Mouse (Mus musculus) heart, adult 18-20 months (tissue): Measurements from ENCODE around the gene Pole4. TPM values are rescaled to one million over a fixed set of nuclear protein-coding genes. Genes with fewer than 3 reads are reported as not detected.
"Not testable (repeated sequence)": the region's sequence is repeated elsewhere in the genome, so short reads cannot be mapped to it uniquely, and the experiment has no call there.

Experiments used
- DNase-seq, 2 experiments: peaks; one replicate each; pipeline ENCODE4 v3.0.0; 2021 to 2022; ENCODE audit warnings: mixed read lengths in 1 of 2
- total RNA-seq, 2 experiments: library from RNA; stranded (reverse); gene quantifications; 2 replicates each; pipeline ENCODE4 v1.2.3; 2021

The Pole4 gene
- total RNA-seq, 2 experiments from 2014 or later = 20.2 to 20.3 TPM

DNA sequence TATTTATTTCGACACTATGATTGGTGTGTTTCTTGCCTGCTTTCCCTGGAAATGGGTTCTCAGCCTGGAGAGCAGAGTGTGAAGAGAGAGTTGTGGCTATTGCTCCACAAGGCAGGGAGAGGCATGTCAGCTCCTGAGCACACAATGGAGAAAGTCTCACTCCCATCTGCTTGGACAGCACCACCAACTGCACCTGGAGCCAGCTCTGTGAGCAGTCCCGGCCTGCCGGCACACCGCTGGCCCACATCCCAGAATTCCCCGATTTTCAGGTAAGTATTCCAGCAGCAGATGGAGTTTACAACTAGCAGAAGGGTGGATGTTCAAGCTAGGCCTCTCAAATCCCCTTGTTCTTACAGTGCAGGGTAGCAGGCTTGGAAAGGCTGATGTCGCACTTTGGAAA lies 10.1 kb upstream of the Pole4 start:
- no peak for DNase-seq

DNA sequence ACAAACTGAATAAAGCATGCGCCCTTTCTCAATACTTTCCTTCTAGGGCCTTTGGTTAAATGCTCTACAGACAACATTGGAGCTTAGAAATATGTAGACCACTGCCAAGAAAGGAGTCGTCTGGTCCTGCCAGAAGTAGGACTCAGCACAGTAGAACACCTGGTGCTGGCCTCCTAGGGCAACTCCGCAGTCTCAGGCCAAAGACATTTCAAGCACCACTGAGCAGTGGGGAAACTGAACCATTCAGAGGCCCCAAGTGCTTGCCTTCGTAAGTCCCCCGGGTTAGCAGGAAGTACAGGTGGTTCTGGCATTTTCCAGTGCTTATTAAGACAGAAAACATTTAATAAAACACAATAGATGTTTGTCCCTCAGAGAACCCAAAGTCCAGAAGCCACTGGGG lies 9.7 kb upstream of the Pole4 start:
- DNase-seq = no peak

DNA sequence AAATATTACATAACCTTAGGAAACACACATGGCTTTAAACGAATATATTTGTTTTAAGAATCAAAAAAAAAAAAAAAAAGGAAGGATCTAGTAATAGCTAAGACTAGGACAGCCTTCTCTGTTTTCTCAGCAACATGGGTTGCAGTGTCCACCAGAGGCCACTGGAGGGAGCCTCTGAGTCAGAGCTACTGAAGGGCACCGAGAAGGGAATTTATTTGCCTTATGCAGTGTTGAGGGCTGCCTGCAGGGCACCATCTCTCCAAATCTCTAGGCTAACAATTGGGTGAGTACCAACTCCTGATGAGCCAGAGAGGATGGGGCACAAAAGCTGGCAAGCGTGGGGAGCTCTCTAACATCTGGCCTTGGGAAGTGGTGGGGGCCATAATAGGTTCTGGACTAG lies 9.1 kb upstream of the Pole4 start:
- peak; percentile 57 to 84 for DNase-seq

DNA sequence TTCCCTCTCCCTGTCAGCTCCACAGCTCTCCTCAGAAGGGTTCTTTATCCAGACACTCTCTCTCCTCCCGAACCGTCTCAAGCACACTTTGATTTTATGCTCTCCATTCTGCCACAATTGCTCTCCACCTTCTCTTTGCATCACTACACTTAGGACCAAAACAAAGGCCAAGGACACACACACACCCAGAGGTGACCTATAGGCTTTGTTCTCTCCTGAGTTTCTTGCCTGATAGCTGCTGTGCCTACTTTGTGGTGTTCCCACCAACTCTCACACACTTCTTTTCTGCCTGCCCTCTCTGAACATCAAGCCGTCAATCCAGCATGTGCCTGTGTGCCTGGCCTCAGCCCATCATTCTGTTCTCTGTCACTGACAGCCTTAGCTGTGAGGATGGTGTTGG lies 2.6 kb upstream of the Pole4 start:
- no peak for DNase-seq

DNA sequence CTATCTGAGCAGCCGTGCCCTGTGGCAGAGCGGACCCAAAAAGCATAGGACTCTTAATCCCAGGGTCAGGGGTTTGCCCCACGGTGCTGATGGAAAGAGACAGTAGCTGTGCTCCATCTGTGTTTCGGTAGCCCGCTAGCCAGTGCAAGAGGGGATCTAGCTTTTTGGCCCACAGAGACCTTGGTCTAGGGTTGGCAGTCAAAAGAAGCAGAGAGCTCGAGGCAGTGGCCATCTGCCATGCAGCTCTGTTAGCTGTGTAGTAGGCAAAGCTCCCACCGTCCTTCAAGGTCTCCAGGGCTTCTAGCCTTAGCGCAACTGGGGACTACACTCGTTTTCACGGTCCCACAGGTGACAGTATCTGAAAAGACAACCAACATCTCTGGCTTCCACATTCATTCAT lies 2.1 kb upstream of the Pole4 start:
- no peak for DNase-seq

DNA sequence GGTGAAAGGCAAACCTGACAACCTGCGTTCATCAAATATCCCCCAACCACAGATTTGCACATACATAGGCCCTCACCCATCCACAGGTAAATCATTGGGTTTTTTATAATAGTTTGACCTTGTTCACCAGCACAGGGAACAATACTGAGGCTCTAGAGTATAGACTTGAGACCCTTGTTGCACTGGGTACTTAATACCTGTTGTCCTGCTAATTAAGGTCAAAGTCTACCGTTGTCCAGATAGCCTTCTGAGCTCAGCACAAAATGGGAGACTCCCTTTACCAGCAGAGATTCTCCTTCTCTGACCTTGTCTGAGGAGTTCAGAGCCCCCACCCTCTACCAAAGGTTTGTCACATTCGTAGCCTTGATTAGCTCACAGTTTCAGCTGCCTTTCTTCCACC lies 1.5 kb downstream of the Pole4 start:
- DNase-seq = no peak

DNA sequence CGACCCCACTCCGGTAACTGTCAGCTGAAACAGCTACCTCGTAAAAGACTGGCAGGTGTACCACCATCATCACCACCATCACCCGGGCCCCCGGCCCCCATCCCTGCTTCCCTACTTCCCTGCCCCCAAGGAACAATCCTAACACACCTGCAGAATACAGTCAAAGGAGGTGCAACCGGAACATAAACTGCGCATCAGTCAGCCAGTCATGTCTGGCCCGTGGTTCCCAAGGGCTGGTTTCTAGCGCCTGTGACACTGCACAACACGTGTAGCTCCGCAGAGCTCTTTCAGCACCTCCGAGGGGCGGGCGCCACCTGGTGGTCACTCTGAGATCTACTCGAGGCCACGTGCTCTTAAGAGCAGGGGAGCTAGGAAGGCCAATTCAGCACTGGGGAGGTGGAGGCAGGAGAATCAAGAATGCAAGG lies 2.6 kb downstream of the Pole4 start:
- peak; percentile 77 to 90 for DNase-seq

DNA sequence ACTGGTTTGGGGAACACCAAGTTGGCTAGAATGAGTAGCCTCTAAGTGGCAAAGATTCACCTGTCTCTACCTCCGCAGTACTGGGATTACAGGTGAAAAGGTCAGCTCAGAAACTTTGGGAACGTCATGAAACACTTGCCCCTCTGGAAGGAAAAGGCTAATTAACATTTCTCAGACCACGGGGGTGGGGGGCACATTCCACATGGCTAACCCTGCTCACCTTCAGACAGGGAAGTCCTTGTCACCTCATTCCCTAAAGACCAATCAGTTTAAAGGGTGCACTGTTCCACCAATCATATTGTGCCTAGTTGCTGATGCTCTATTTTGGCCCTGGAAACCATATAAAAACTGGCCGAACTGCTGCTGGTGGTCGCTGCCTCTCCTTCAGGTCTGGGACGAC lies 3.9 kb downstream of the Pole4 start:
- DNase-seq = no peak

DNA sequence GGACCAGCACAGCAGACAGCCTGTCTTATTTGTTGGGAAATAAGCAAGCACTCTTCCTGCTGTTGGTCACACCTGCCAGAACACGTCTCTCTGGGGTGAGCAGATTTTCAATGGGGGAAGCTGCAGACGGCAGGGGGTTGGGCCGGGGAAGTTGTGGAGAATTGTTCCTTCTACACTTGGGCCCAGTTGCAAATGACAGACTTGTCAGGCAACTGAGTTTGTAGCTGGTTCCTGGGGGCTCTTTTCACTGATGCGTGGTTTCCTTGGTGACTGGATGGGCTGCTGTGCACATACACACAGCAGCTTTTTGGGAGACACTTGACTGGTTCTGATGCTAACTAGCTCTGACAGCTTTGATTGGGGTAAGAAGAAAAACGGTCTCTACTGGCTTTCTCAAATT lies 5.3 kb downstream of the Pole4 start:
- no peak for DNase-seq

DNA sequence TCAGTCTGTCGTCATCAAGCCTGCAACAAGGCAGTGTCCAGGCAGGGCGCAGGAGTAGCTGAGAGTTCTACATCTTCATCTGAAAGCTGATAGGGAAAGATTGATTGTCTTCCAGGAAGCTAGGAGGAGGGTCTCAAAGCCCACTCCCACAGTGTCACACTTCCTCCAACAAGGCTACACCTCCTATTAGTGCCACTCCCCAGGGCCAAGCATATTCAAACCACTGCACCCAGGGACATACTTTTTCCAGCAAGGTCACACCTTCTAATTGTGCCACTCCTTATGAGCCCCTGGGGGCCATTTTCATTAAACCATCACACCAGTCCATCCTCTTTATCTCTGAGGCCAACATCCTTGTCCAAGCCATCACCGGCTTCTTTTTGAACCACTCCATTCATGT lies 8.4 kb downstream of the Pole4 start:
- DNase-seq = no peak

DNA sequence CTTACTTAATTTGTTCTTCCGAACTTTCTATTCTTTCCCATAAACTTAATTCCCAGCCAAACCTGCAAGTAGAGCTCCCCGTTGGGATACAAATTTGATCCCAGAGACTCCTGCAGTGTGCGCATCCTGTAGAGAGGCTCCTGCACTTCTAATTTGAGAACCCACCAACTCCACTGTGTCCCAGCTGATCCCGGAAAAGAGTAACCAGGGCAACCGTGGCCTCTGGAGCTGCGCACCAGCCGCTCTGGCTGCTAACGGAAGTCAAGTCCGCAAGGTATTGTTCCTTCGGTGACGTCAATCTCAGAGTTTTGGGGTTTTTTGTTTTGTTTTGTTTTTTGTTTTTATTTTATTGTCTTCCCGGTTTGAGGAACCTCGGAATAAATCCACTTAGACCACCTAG lies 10.5 kb downstream of the Pole4 start:
- DNase-seq = no peak

DNA sequence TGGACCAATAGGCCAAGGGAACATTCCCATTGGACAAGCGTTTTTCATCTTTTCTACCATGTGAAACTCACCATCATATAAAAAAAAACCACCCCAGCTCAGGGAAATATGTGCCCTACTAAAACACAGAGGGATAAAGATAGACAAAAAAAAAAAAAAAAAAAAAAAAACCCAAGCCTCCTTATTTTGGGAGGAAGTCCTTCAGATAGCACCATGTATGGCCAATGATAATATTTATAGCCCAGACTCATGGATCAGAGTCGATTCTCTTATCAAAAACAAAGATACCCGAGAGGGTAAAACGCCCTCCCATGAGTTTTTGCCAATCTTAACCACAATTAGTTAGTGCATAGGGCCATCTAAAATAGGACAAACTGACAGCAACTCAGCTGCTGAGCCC lies 15.7 kb downstream of the Pole4 start:
- no peak for DNase-seq

DNA sequence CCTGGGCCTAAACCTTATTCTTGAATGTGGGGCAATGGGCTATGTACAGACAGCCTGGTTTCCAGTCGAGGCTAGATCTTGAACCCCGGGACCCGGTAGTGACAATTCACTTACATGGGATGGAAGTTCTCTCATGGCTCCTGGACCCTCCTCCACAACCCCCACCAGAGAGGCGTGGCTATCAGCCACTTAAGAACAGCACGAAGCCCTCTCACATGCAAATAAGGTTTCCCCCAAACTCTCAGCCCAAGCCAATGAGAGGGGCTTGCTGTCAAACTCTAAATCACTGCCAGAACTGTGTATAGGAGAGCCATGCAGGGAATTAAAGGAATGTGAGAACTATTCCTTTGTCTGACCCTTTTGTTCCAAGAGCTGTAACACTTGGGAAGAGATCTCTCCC lies 16.6 kb downstream of the Pole4 start:
- not testable (repeated sequence) for DNase-seq

DNA sequence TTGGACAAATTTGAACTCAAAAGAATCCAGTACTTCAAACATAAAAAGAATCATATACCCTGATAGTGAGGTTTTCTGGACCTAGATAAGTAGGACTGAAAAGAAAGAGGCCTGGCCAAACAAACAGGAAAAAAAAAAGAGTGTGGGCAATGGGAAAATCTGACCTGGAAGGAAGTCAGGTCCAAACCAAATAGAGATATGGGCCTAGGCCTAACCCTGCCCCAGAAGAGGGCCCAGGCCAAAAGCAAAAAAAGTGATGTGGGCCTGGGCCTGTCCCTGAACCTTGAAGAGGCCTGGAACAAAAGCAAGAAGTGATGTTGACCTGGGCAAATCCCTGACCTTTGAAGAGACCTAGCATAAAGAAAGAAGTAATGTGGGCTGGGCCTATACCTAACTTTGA lies 21.0 kb downstream of the Pole4 start:
- DNase-seq = no peak

DNA sequence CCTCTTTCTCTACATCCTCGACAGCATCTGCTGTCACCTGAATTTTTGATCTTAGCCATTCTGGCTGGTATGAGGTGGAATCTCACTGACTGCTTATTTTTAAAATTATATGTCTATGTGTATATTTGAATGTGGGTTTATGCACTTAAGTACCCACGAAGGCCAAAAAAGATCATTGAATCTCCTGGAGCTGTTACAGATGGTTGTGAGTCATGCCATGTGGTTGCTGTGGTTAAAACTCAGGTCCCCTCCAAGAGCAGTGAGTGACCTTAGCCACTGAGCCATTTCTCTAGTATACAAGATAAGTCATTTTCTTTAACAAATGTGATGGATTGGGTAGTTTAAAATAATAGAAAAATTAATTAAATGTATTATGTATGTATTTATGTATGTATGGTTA lies 25.9 kb downstream of the Pole4 start:
- not testable (repeated sequence) for DNase-seq

DNA sequence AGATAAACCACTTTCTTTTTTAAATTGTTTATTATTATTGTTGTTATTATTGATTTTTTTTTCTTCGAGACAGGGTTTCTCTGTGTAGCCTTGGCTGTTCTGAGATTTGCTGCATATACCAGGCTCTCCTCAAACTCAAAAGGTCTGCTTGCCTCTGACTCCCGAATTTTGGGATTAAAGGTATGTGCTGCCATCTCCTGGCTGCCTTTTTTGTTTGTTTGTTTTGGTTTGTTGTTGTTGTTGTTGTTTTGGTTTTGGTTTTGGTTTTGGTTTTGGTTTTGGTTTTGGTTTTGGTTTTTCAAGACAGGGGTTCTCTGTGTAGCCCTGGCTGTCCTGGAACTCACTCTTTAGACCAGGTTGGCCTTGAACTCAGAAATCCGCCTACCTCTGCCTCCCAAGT lies 27.5 kb downstream of the Pole4 start:
- not testable (repeated sequence) for DNase-seq

DNA sequence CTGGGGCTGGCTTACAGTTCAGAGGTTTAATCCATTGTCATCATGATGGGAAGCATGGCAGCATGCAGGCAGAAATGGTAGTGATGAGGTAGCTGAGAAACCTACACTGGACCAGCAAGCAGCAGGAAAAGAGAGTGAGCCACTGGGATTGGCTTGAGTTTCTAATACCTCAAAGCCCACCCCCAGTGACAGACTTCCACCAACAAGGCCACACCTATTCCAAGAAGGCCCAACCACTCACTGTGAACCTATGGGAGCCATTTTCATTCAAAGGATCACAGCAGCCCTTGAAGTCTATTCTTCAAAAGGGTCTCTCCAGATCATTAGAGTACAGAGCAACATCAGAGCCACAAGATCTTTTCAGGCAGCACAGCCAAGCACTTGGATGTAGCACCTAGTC lies 38.7 kb downstream of the Pole4 start:
- DNase-seq = no peak

DNA sequence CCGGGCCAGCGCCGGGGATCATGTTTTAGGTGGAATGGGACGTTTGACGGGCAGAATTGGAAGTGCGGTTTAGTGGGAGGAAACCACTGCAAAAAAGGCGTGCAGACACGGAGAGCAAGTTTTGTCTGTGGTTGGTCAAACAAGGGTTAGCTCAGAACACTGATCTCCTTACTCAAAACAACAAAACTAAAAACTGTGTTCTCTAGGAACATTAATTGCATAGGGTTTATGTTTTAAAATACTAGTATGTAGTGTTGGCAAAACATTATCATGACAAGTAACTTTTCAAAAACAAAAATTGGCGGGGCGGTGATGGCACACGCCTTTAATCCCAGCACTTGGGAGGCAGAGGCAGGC lies 52.0 kb downstream of the Pole4 start:
- DNase-seq = peak in 1 of 2 experiments; percentile 6

DNA sequence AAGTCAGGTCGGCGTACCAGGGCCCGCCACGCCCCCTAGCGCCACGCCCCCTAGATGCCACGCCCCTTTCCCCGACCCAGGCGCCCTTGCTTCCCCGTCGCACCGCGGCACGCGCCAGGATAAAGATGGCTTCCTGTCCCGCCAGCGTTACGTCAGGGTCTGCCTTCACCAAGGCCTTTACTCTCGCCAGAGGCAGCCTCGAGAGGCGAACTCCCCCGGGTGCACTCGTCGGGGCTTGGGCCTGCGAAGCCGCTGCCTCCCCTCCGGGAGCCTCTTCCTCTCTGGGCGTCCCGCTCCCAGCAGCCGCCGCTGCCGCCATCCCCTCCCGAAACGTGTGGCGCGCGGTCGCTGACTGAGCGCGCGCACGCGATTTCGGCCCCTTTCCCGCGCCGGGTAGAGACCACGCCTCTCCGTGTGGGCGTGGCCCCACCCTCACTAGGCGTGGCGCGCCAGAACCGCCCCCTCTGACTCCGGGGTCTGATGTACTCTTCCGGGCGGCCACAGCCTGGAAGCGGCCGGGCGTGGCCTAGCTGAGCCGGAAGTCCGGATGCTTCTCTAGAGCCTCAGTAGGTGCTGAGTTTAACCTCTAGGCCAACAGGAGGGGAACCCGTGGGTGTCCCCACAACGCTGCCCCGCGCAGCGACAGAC lies 52.5 kb downstream of the Pole4 start:
- DNase-seq = peak; percentile 95 to 96

DNA sequence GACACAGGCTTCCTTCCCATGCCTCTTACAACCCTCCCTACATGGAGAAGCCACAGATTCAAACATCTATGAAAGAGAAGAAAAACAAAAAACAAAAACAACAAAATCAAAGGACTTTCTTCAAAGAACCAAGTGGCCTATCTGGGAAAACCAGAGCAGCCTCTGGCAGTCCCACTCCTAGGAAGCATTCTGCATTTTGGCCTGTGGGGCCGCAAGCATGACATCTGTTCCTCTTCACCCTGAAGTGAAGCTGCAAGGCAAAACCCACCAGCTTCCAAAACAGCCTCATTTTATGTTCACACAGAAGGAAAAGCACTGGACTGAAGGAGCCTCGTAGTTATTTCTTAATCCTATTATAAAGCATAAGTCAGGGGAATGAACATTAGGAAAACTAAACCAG lies 56.1 kb downstream of the Pole4 start:
- no peak for DNase-seq

DNA sequence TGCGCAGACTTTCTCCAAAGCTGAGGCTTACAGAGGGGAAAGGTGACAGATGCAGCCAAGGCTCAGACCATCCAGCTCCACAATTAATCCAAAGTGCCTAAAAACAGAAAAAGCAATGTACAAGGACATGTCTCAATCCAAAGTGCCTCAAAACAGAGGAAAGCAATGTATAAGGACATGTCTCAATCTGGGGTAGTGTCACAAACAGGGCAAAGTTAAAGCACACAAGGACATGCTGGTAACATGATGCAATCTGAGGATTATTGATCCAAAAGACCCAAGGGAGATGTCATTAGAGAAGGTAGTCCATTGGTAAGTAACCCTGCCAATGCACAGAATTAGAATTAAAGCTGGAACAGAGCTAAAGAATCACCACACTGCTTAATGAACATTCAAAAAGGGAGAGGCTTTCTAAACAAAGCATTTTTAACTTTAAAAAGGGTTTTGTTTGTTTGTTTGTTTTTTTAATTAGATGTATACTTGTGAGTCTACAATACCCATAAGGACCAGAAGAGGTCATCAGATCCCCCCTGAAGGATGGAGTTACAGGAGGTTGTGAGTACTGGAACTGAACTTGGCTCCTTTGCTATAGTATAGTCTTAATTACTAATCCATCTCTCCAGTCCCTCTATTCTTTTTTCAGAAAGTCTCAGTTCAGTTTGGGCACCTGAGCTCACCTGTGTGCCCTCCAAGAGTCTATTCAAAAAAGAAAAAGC lies 57.1 kb downstream of the Pole4 start:
- no peak for DNase-seq

DNA sequence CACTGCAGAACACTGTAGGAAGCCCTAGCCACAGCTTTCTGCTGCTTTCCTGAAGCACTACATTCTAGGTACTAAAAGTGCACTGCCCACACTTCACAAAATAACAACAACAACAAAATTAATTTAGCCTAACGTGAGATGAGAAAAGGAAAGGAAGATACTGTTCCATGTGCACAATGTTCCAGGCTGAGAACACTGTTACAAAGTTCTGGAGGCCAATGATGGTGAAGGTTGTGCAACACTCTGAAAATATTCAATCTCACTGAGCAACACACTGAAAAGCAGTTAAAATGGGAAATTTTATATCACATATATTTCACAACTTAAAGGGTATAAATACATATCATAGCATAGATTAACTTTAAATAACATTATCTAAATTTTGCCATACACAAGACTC lies 58.2 kb downstream of the Pole4 start:
- DNase-seq = no peak

DNA sequence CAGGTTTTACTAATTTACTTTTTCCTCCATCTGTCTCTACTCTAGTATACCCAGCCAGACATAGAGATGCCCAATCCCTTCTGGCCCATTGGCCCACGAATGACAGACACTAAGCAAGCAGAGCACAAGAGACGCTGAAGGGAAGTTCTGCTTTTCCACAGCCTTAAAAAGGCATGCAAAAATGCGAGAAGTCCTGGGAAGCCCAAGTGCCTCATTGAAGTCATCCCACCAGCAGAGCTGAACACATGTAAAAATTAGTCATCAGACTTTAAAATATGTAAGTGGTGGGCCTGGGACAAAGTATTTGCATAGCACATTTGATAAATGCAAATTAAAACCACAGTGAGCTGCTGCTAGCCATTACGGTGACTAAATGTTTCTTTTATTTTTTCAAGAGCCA lies 65.1 kb downstream of the Pole4 start:
- no peak for DNase-seq

DNA sequence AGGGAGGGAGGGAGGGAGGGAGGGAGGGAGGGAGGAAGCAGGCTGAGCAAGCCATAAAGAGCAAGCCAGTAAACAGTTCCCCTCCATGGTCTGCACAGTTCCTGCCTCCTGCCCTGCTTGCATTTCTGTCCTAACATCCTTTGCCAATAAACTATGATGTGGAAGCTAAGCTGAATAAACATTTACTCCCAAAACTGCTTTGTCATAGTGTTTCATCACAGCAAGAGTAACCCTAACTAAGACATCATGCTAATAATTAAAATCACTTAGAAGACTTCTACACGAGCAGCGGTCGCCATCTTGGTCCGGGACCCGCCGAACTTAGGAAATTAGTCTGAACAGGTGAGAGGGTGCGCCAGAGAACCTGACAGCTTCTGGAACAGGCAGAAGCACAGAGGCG lies 79.8 kb downstream of the Pole4 start:
- DNase-seq = not testable (repeated sequence)
